Mouse (Mus musculus): ENCODE results near the gene Gal3st4. TPM values are rescaled to one million over a fixed set of nuclear protein-coding genes. Genes with fewer than 3 reads are reported as not detected.

The Gal3st4 gene
- total and polyA plus RNA-seq, 3 experiments: 0.15 to 0.17 TPM; not detected in 1

GRCm38 (mm10) chr5:138241511-138241910, 31.1 kb downstream of the Gal3st4 start:
- Histone ChIP-seq H3K4me3 (ENCODE audit: control insufficient read depth in 1 of 2, insufficient read depth in 1 of 2, low read depth in 2 of 2, low read length in 2 of 2) (no peak overlapping the region), H3K9ac (ENCODE audit: control insufficient read depth, low read depth, low read length, poor library complexity, severe bottlenecking) (no peak overlapping the region), H3K4me1 (ENCODE audit: control insufficient read depth in 1 of 2, insufficient read depth in 2 of 2, low read length in 2 of 2) (no peaks in the 10 kb centered on the region), H3K36me3 (ENCODE audit: control insufficient read depth in 1 of 2, insufficient read depth in 2 of 2, low read length in 2 of 2) (no peaks in the 10 kb centered on the region), H3K27me3 (ENCODE audit: control insufficient read depth in 1 of 2, insufficient read depth in 2 of 2, low read length in 2 of 2) (no peaks in the 10 kb centered on the region; a peak in 1 of 4 replicates), H3K9me3 (replicated peaks; ENCODE audit: insufficient read depth, low read length) (no peaks in the 10 kb centered on the region), H3K27ac (ENCODE audit: control insufficient read depth, low read depth, low read length) (no peak overlapping the region), H3K79me2 (ENCODE audit: control insufficient read depth, insufficient read depth, low read length, poor library complexity) (no peaks in the 10 kb centered on the region)
- DNase-seq (ENCODE audit: low read depth, low spot score): no peak
- TF ChIP-seq NRF1 (IDR thresholded peaks at IDR 0.05; ENCODE audit: insufficient read depth, low read depth, low read length, poor library complexity, severe bottlenecking): no peak

DNA sequence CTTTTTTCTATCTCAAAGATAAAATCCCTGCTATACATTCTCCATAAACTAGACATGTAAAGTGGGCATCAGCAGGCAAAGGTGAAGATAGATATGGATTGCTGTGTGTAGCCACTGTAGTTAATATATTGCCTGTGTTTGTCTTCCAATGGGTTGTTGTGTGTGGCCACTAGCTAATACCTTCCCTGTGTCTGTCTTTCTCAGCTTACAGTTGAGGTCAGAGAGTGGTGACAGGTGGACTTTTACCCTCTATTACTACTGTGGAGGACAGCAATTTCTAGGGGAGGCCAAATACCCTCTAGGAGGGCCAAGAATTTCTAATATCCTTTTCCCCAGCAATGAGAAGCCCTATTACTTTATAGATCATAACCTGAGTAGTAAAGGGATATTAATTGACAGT, 38.4 kb downstream of the Gal3st4 start:
- no peak overlapping the region for H3K27ac ChIP-seq (ENCODE audit: control insufficient read depth, low read depth, low read length)
- no peak for TF ChIP-seq BHLHE40 (IDR thresholded peaks at IDR 0.05; ENCODE audit: borderline replicate concordance, low read depth, low read length)
- no peak for TF ChIP-seq TBP (IDR thresholded peaks at IDR 0.05; ENCODE audit: low read depth, low read length)
- TF ChIP-seq TAL1 (IDR thresholded peaks at IDR 0.05; ENCODE audit: low read length): no peak
- no peaks in the 10 kb centered on the region; a peak in 1 of 4 replicates for H3K27me3 ChIP-seq (ENCODE audit: control insufficient read depth in 1 of 2, insufficient read depth in 2 of 2, low read length in 2 of 2)
- DNase-seq (ENCODE audit: low read depth, low spot score): no peak
- peaks cover 0 to under 1% of the 10 kb centered on the region in 2 experiments; a peak in 1 of 4 replicates for H3K36me3 ChIP-seq (ENCODE audit: control insufficient read depth in 1 of 2, insufficient read depth in 2 of 2, low read length in 2 of 2)
- H3K4me3 ChIP-seq (ENCODE audit: control insufficient read depth in 1 of 2, insufficient read depth in 1 of 2, low read depth in 2 of 2, low read length in 2 of 2): no peak overlapping the region
- H3K79me2 ChIP-seq (ENCODE audit: control insufficient read depth, insufficient read depth, low read length, poor library complexity): no peaks in the 10 kb centered on the region
- peaks cover 0 to 3% of the 10 kb centered on the region in 2 experiments; a peak in 1 of 4 replicates for H3K4me1 ChIP-seq (ENCODE audit: control insufficient read depth in 1 of 2, insufficient read depth in 2 of 2, low read length in 2 of 2)
- H3K9me3 ChIP-seq (replicated peaks; ENCODE audit: insufficient read depth, low read length): no peaks in the 10 kb centered on the region
- no peak overlapping the region for H3K9ac ChIP-seq (ENCODE audit: control insufficient read depth, low read depth, low read length, poor library complexity, severe bottlenecking)

- DNase-seq (ENCODE audit: low read depth, low spot score): no peak
- Histone ChIP-seq H3K9ac (ENCODE audit: control insufficient read depth, low read depth, low read length, poor library complexity, severe bottlenecking) (no peak overlapping the region), H3K36me3 (ENCODE audit: control insufficient read depth in 1 of 2, insufficient read depth in 2 of 2, low read length in 2 of 2) (peaks cover 0 to 3% of the 10 kb centered on the region in 2 experiments; a peak in 1 of 4 replicates), H3K4me3 (ENCODE audit: control insufficient read depth in 1 of 2, insufficient read depth in 1 of 2, low read depth in 2 of 2, low read length in 2 of 2) (no peak overlapping the region), H3K27ac (ENCODE audit: control insufficient read depth, low read depth, low read length) (no peak overlapping the region), H3K27me3 (ENCODE audit: control insufficient read depth in 1 of 2, insufficient read depth in 2 of 2, low read length in 2 of 2) (no peaks in the 10 kb centered on the region; a peak in 1 of 4 replicates), H3K4me1 (ENCODE audit: control insufficient read depth in 1 of 2, insufficient read depth in 2 of 2, low read length in 2 of 2) (peaks cover 2 to 4% of the 10 kb centered on the region in 2 experiments; a peak in 1 of 4 replicates), H3K79me2 (ENCODE audit: control insufficient read depth, insufficient read depth, low read length, poor library complexity) (no peaks in the 10 kb centered on the region), H3K9me3 (replicated peaks; ENCODE audit: insufficient read depth, low read length) (no peaks in the 10 kb centered on the region)
- TF ChIP-seq MYC (IDR thresholded peaks at IDR 0.05; ENCODE audit: low read depth, low read length): no peak
Observed at GRCm38 (mm10) chr5:138233778-138234177, 38.9 kb downstream of the Gal3st4 start.

- Histone ChIP-seq H3K9ac (ENCODE audit: control insufficient read depth, low read depth, low read length, poor library complexity, severe bottlenecking) (no peak overlapping the region), H3K27ac (ENCODE audit: control insufficient read depth, low read depth, low read length) (no peak overlapping the region), H3K79me2 (ENCODE audit: control insufficient read depth, insufficient read depth, low read length, poor library complexity) (no peaks in the 10 kb centered on the region), H3K4me1 (ENCODE audit: control insufficient read depth in 1 of 2, insufficient read depth in 2 of 2, low read length in 2 of 2) (peaks cover 10 to 17% of the 10 kb centered on the region in 2 experiments), H3K27me3 (ENCODE audit: control insufficient read depth in 1 of 2, insufficient read depth in 2 of 2, low read length in 2 of 2) (no peaks in the 10 kb centered on the region), H3K9me3 (replicated peaks; ENCODE audit: insufficient read depth, low read length) (no peaks in the 10 kb centered on the region), H3K36me3 (ENCODE audit: control insufficient read depth in 1 of 2, insufficient read depth in 2 of 2, low read length in 2 of 2) (peaks cover 0 to 17% of the 10 kb centered on the region in 2 experiments; a peak in 2 of 4 replicates), H3K4me3 (ENCODE audit: control insufficient read depth in 1 of 2, insufficient read depth in 1 of 2, low read depth in 2 of 2, low read length in 2 of 2) (no peak overlapping the region)
- TF ChIP-seq NELFE (IDR thresholded peaks at IDR 0.05; ENCODE audit: low read depth, low read length) (0 out of 2 replicates have a peak, but pooled peaks have one; percentile 15), MAZ (IDR thresholded peaks at IDR 0.05; ENCODE audit: low read depth, low read length) (no peak)
- peak; percentile 57 for DNase-seq (ENCODE audit: low read depth, low spot score)
Observed at GRCm38 (mm10) chr5:138229511-138229910, 43.1 kb downstream of the Gal3st4 start.
